22 mouse cellular contexts compared by ENCODE assay signal in genomic region chr16:65585699-65586098, GRCm38 (mm10).
"Had no signal": no experiment of that assay in that cellular context is flagged by ENCODE, and none has a peak within 500 bp of the region (broad histone marks: within the 10 kb centered on the region; RNA-seq: fewer than 3 reads in every experiment).

No protein-coding gene starts in this region.

- DNase-seq: cerebellum, adult 2 months; cerebellum, adult 8-10 months; cerebellum, adult 9-10 months; cerebellum, adult 9-11 months; cerebellum, postnatal 10 days; cerebellum, postnatal 14 days; cerebellum, postnatal 25 days; cerebellum, postnatal 36 days; embryo, embryonic 11 days; forebrain, postnatal 0 days; gastrocnemius, adult 2 months; gastrocnemius, postnatal 10 days; gastrocnemius, postnatal 14 days; gastrocnemius, postnatal 25 days; gastrocnemius, postnatal 36 days; heart, adult 11 months; heart, adult 18-20 months; heart, adult 2 months had no signal

- ATAC-seq: forebrain, embryonic 13.5 days; forebrain, embryonic 14.5 days; forebrain, embryonic 15.5 days; forebrain, embryonic 16.5 days; forebrain, postnatal 0 days had no signal
